Mouse (Mus musculus) neural tube, embryonic 12.5 days (tissue): ENCODE measurements around the gene Rad51b. TPM values are rescaled to one million over a fixed set of nuclear protein-coding genes. Genes with fewer than 3 reads are reported as not detected.
A peak's percentile ranks its signal among the peaks of the same experiment; 100 is the strongest.

Experiments
- ATAC-seq: fragments of 200-750 bp; cut with Nextera tagmentation; 2 replicates; pipeline ENCODE4 v1.8.0; 2017; ENCODE audit warnings: low read depth, mild to moderate bottlenecking, moderate TSS enrichment, moderate library complexity; ENCODE audit not compliant: low FRiP score
- H3K27ac ChIP-seq: fragments of 300-500 bp; sonication (generic); 2 replicates; pipeline ENCODE4 v1.5.1; 2016
- H3K27me3 ChIP-seq: fragments of 300-500 bp; sonication (generic); replicated peaks from 2 replicates; pipeline ENCODE4 v1.6.1; 2016; ENCODE audit warnings: mild to moderate bottlenecking
- H3K36me3 ChIP-seq: fragments of 300-500 bp; sonication (generic); 2 replicates; pipeline ENCODE4 v1.6.1; 2016; ENCODE audit warnings: mild to moderate bottlenecking
- H3K4me1 ChIP-seq: fragments of 300-500 bp; sonication (generic); 2 replicates; pipeline ENCODE4 v1.6.1; 2016
- H3K4me2 ChIP-seq: fragments of 300-500 bp; sonication (generic); replicated peaks from 2 replicates; pipeline ENCODE4 v1.6.1; 2016; ENCODE audit warnings: mild to moderate bottlenecking
- H3K4me3 ChIP-seq: fragments of 300-500 bp; sonication (generic); 2 replicates; pipeline ENCODE4 v1.5.1; 2016
- H3K9ac ChIP-seq: fragments of 300-500 bp; sonication (generic); 2 replicates; pipeline ENCODE4 v1.6.1; 2016; ENCODE audit warnings: mild to moderate bottlenecking
- H3K9me3 ChIP-seq: fragments of 300-500 bp; sonication (generic); 2 replicates; pipeline ENCODE4 v1.6.1; 2016; ENCODE audit warnings: mild to moderate bottlenecking
- WGBS: fragments of 180-500 bp; shearing (Covaris S2); methylation state at CpG from one replicate; pipeline ENCODE4 v1.1.7; 2016; 5-methylcytosine and 5-hydroxymethylcytosine counted together
- polyA plus RNA-seq: library from polyadenylated mRNA; unstranded; fragments of >200 nt; fragmentation: Nextera tagmentation; extraction: Ambion mirVana; gene quantifications from 2 replicates; pipeline ENCODE4 v1.2.1, GENCODE M21; 2016

Rad51b gene
- polyA plus RNA-seq, 1 experiment from 2014 or later = 4.5 TPM

GRCm38 (mm10) chr12:79588831-79589230, 291.7 kb downstream of the Rad51b start:
- Histone ChIP-seq H3K9me3 (no peaks in the 10 kb centered on the region), H3K36me3 (no peaks in the 10 kb centered on the region), H3K9ac (no peak overlapping the region), H3K4me3 (no peak overlapping the region), H3K4me2 (no peak overlapping the region), H3K4me1 (no peaks in the 10 kb centered on the region), H3K27ac (no peak overlapping the region), H3K27me3 (no peaks in the 10 kb centered on the region)
- WGBS = 95% methylated on average over 4 of the region's 4 CpGs
- ATAC-seq = no peak

GRCm38 (mm10) chr12:79592206-79592605, 295.1 kb downstream of the Rad51b start:
- H3K4me2 ChIP-seq = no peak overlapping the region
- ATAC-seq = no peak
- H3K4me1 ChIP-seq = no peaks in the 10 kb centered on the region
- H3K9me3 ChIP-seq = no peaks in the 10 kb centered on the region
- H3K27ac ChIP-seq = no peak overlapping the region
- no peaks in the 10 kb centered on the region for H3K27me3 ChIP-seq
- no peak overlapping the region for H3K4me3 ChIP-seq
- no peaks in the 10 kb centered on the region for H3K36me3 ChIP-seq
- no peak overlapping the region for H3K9ac ChIP-seq
- WGBS = 26% methylated on average over 4 of the region's 4 CpGs

DNA sequence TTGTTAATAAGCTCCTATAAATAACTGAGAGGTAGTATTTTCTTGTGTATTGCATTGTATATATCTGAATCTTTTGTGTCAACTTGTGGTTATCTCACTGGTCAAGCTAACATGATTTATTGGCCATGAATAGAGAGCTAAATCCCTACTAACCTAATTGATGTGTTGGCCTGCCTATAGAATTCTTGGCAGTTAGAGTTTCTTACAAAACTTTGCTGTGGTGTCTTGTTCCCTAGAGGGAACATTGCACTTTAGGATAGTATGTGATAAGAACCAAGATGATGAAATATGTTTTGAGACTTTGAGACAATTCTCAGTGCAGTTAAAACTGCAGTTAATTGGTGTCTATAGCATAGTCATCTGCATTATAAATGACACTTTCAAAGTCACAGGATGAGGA, 299.8 kb downstream of the Rad51b start:
- H3K36me3 ChIP-seq = no peaks in the 10 kb centered on the region
- H3K4me1 ChIP-seq = peaks cover 16% of the 10 kb centered on the region
- no peak overlapping the region for H3K27ac ChIP-seq
- H3K27me3 ChIP-seq = no peaks in the 10 kb centered on the region
- H3K4me2 ChIP-seq = no peak overlapping the region
- H3K4me3 ChIP-seq = no peak overlapping the region
- no peaks in the 10 kb centered on the region for H3K9me3 ChIP-seq
- no peak for ATAC-seq
- H3K9ac ChIP-seq = no peak overlapping the region

GRCm38 (mm10) chr12:79597351-79597750, 300.3 kb downstream of the Rad51b start:
- Histone ChIP-seq H3K9ac (no peak overlapping the region), H3K4me2 (no peak overlapping the region), H3K9me3 (no peaks in the 10 kb centered on the region), H3K4me3 (no peak overlapping the region), H3K36me3 (no peaks in the 10 kb centered on the region), H3K27me3 (no peaks in the 10 kb centered on the region), H3K27ac (no peak overlapping the region), H3K4me1 (peaks cover 16% of the 10 kb centered on the region)
- 92% methylated on average over 2 of the region's 2 CpGs for WGBS
- ATAC-seq = no peak

DNA sequence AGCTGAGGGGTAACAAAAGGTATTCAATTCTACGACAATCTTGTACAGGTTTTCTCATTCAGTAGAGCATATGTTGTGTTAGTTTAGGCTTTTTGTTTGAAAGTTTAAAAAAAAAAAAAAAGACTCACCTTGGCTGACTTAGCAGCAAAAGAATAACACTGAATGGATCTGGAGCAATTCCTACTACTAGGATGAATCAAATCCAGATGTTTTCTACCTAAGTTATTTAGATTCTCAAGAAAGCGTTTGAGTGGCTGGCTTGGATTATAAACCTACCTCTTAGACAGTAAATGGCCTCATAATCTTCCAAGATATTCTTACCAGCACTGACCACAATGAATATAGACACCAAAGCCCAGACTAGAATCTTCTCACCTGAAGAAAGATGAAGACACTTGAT, 300.7 kb downstream of the Rad51b start:
- no peak overlapping the region for H3K4me3 ChIP-seq

GRCm38 (mm10) chr12:79598496-79598895, 301.4 kb downstream of the Rad51b start:
- H3K4me2 ChIP-seq = no peak overlapping the region
- 59% methylated on average over 4 of the region's 4 CpGs for WGBS
- H3K9ac ChIP-seq = no peak overlapping the region
- no peaks in the 10 kb centered on the region for H3K9me3 ChIP-seq
- no peak overlapping the region for H3K27ac ChIP-seq
- H3K27me3 ChIP-seq = no peaks in the 10 kb centered on the region
- ATAC-seq = no peak
- H3K36me3 ChIP-seq = no peaks in the 10 kb centered on the region
- H3K4me3 ChIP-seq = no peak overlapping the region
- H3K4me1 ChIP-seq = peaks cover 16% of the 10 kb centered on the region

More for the DNA sequence above, 300.7 kb downstream of the Rad51b start:
- 78% methylated on average over 2 of the region's 2 CpGs for WGBS
- no peak overlapping the region for H3K4me2 ChIP-seq
- H3K9me3 ChIP-seq = no peaks in the 10 kb centered on the region
- H3K27me3 ChIP-seq = no peaks in the 10 kb centered on the region
- no peak overlapping the region for H3K9ac ChIP-seq
- no peaks in the 10 kb centered on the region for H3K36me3 ChIP-seq
- ATAC-seq = no peak
- no peak overlapping the region for H3K27ac ChIP-seq
- peaks cover 16% of the 10 kb centered on the region for H3K4me1 ChIP-seq

DNA sequence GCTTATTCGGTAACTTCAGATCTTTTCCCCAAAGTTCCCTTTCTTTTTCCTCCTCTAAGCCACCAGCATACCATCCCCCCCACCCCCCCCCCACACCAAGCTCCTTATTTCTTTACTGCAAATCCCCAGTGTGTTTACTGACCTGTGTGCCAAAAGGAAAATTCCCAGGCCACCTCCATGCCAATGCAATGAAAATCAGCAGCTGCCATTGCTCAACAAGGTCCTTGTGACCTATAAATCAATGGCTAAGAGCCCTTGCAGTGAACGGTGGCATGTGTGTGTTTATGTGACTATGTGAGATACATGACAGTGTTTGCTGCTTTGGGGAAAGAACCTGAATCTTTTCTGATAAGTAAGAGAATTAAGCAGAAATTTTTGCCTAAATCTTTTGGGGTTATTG, 301.8 kb downstream of the Rad51b start:
- Histone ChIP-seq H3K9me3 (no peaks in the 10 kb centered on the region), H3K4me3 (no peak overlapping the region), H3K4me1 (peaks cover 16% of the 10 kb centered on the region), H3K9ac (no peak overlapping the region), H3K4me2 (no peak overlapping the region), H3K36me3 (no peaks in the 10 kb centered on the region), H3K27me3 (no peaks in the 10 kb centered on the region), H3K27ac (no peak overlapping the region)
- no peak for ATAC-seq
- 35% methylated on average over 2 of the region's 2 CpGs for WGBS

DNA sequence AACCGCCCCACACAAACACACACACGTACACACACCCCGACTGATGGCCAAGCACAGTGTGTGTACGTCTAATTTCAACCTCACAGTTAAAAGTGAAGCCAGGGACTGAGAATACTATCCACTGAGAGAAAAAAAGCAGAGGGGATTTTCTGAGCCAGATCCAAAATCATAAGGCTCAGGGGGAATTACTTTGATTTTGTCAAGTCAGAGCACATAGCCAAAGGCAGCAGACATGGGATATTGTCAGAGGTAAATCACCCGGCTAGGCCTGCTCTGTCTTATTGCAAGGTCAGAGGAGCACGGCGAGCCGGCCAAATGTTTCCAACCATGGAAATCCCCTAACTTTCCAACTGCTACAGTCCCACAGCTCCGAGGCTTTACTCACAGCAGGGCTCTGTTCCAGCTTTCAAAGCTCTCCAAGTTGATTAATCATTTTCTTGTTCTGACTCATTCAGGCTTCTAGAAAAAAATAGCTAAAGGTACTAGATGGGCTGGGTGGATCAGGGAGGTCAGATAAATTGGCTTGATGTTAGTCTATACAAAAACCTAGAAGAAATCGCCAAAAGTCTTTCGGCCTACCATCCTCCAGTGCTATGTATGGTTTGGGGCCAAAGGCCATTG, 303.2 kb downstream of the Rad51b start:
- no peak overlapping the region for H3K27ac ChIP-seq
- no peaks in the 10 kb centered on the region for H3K9me3 ChIP-seq
- H3K36me3 ChIP-seq = no peaks in the 10 kb centered on the region
- H3K9ac ChIP-seq = no peak overlapping the region
- ATAC-seq = no peak
- no peak overlapping the region for H3K4me2 ChIP-seq
- peaks cover 16% of the 10 kb centered on the region for H3K4me1 ChIP-seq
- no peak overlapping the region for H3K4me3 ChIP-seq
- H3K27me3 ChIP-seq = no peaks in the 10 kb centered on the region
- 35% methylated on average over 11 of the region's 11 CpGs for WGBS

DNA sequence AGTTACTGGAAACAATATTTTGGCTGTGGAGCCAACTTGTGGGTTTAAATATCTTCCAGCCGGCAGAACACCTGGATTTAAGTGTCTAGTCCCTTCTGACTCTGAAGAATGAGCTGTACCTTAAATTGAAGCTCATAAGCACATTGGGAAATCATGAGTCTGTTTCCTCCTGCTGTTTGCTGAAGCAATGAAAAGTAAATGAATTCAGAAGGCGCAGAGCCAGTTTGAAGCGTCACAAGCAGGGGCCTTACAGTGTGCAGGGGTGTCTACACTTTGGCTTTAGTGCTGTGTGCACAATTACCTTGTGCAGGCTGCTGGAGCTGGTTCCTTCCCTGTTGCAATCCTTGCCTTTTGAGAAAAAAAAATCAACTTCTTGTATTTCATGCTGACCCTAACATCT, 305.6 kb downstream of the Rad51b start:
- 87% methylated on average over 3 of the region's 3 CpGs for WGBS
- H3K9ac ChIP-seq = no peak overlapping the region
- ATAC-seq = no peak

GRCm38 (mm10) chr12:79604850-79605249, 307.8 kb downstream of the Rad51b start:
- H3K9ac ChIP-seq = no peak overlapping the region
- H3K9me3 ChIP-seq = no peaks in the 10 kb centered on the region
- no peak overlapping the region for H3K4me3 ChIP-seq
- no peaks in the 10 kb centered on the region for H3K36me3 ChIP-seq
- no peak overlapping the region for H3K27ac ChIP-seq
- H3K4me2 ChIP-seq = no peak overlapping the region
- ATAC-seq = no peak
- WGBS = 94% methylated on average over 2 of the region's 2 CpGs
- H3K27me3 ChIP-seq = no peaks in the 10 kb centered on the region
- peaks cover 20% of the 10 kb centered on the region for H3K4me1 ChIP-seq

More for the DNA sequence above, 305.6 kb downstream of the Rad51b start:
- Histone ChIP-seq H3K27me3 (no peaks in the 10 kb centered on the region), H3K9me3 (no peaks in the 10 kb centered on the region), H3K4me2 (no peak overlapping the region), H3K36me3 (no peaks in the 10 kb centered on the region), H3K4me3 (no peak overlapping the region), H3K27ac (no peak overlapping the region), H3K4me1 (peaks cover 16% of the 10 kb centered on the region)

- Histone ChIP-seq H3K27ac (no peak overlapping the region), H3K9ac (no peak overlapping the region), H3K4me2 (no peak overlapping the region), H3K36me3 (no peaks in the 10 kb centered on the region), H3K27me3 (no peaks in the 10 kb centered on the region), H3K9me3 (no peaks in the 10 kb centered on the region), H3K4me1 (peaks cover 14% of the 10 kb centered on the region), H3K4me3 (no peak overlapping the region)
- ATAC-seq = no peak
- 91% methylated on average over 11 of the region's 11 CpGs for WGBS
These were observed 309.1 kb downstream of the Rad51b start for GRCm38 (mm10) chr12:79606197-79606631.

DNA sequence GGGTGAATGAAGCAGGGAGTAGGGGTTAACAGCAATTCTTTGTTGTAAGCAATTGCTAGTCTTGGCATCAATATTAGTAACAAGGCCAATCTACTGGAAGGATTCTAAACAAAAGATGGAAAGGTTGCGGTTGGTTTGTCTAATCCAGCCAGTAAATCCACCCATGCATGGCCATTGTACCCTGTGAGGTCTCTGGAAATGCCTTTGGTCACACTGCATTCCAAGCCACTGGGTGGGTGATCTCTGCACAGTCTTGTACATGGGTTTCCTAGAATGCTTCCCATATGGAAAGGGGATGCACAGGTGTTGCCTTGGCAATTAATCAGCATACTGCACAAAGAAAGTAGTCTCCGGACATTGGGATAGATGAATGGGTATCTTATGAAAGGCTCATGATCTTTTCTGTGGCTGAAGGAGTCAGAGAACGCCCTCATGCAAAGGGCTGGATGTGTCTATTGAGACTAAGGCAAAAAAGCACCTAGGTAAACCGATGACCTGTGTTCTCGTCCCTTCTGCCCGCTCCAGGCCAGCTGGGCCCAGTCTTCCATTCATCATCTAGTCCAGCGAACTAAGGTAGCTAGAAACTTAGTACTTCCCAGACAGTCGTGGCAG, 312.4 kb downstream of the Rad51b start:
- Histone ChIP-seq H3K27me3 (no peaks in the 10 kb centered on the region), H3K27ac (no peak overlapping the region), H3K9me3 (no peaks in the 10 kb centered on the region), H3K4me2 (no peak overlapping the region), H3K4me1 (peaks cover 11% of the 10 kb centered on the region), H3K9ac (no peak overlapping the region), H3K36me3 (no peaks in the 10 kb centered on the region), H3K4me3 (no peak overlapping the region)
- 32% methylated on average over 8 of the region's 8 CpGs for WGBS
- ATAC-seq = peak; percentile 84; the same call in 1 of the 2 replicates

- no peak overlapping the region for H3K4me3 ChIP-seq
- no peaks in the 10 kb centered on the region for H3K27me3 ChIP-seq
- ATAC-seq = no peak
- WGBS = 73% methylated on average over 6 of the region's 6 CpGs
- H3K4me2 ChIP-seq = no peak overlapping the region
- no peaks in the 10 kb centered on the region for H3K9me3 ChIP-seq
- H3K9ac ChIP-seq = no peak overlapping the region
- H3K27ac ChIP-seq = no peak overlapping the region
- no peaks in the 10 kb centered on the region for H3K36me3 ChIP-seq
- peaks cover 11% of the 10 kb centered on the region for H3K4me1 ChIP-seq
These were observed 313.5 kb downstream of the Rad51b start for GRCm38 (mm10) chr12:79610511-79611103.
